Mouse (Mus musculus) kidney, adult 11 months (tissue): ENCODE measurements around the gene Gpm6b.

Experiments used
- DNase-seq: peaks from one replicate; pipeline ENCODE4 v3.0.0; 2022

Gpm6b gene

DNA sequence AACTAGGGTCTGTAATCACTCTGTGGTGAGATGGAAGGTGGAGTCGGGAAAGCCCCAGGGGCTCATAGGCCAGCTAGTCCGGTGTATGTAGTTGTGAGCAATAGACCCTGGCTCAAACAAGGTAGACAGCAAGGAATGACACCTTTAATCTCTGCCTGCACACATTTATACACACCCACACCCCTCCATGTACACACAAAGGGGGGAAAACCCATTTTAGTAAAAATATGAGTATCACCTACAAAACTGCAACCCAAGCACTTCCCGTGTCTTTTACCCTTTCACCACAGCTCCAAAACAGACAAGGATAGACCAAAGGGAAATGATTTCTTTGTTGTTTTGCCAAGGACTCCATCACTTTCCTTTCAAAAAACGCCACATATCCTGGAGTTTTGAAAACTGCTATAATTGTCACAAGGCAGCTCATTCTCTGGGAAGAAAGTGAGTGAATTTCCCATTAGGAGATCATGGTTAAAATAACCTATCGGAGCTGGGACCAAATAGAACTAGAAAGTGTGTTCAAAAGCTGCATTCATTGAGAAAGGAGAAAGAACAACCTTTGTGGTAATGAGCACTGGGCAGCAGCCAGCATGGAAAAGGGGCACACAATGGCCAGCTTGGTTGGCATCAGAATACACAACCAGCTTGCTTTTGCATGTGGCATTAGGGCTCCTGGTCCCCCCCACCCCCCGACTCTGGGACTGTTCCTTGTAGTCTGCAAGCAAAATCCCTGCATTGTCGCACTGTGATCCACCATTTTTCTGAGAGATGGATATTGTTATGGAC is 68.9 kb downstream of the Gpm6b start:
- DNase-seq: no peak

- no peak for DNase-seq
Observed at GRCm38 (mm10) chrX:166308798-166309197, 70.1 kb downstream of the Gpm6b start.

DNA sequence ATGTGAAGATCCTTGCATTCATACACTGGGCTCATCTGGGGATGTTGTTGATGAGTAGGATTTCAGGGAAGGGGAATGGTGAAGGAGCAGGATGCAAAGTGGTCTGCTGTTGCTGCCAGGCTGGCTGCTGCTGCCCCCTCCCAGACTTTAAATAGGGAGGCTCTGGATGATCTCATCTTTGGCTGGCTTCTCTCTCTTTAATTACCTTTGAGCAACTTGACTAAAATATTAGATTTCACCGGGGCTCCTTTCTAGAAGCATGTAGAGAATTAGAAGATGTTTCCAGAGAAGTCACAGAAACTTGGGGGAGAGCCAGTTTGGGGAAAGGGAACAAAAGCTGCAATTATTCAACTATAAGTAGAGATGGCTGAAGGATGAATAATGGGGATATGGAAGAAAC is 76.5 kb downstream of the Gpm6b start:
- DNase-seq: no peak

GRCm38 (mm10) chrX:166316552-166317375 is 78.1 kb downstream of the Gpm6b start:
- no peak for DNase-seq

GRCm38 (mm10) chrX:166317376-166317679 is 78.6 kb downstream of the Gpm6b start:
- no peak for DNase-seq

GRCm38 (mm10) chrX:166323226-166323625 is 84.5 kb downstream of the Gpm6b start:
- no peak for DNase-seq

DNA sequence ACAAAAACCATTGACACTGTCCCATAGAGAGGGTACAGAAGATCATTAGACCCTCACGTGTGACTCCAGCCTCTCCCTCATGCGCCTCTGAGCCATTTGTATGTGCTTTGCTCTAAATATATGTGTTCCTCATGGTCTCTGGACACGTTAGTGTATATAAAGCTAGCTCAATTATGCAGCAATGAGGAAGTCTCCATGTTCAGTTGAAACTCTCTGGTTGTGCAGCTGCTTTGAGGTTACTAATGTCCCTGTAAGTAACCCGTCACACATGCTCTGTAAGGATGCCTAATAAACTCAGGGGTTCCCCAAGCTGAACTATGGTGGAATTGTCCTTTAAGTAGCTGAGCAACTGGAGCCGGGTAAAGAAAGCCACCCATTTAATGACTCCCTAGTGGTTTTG is 88.9 kb downstream of the Gpm6b start:
- no peak for DNase-seq

GRCm38 (mm10) chrX:166328219-166328901 is 89.6 kb downstream of the Gpm6b start:
- DNase-seq: no peak

GRCm38 (mm10) chrX:166328904-166329451 is 90.3 kb downstream of the Gpm6b start:
- no peak for DNase-seq

DNA sequence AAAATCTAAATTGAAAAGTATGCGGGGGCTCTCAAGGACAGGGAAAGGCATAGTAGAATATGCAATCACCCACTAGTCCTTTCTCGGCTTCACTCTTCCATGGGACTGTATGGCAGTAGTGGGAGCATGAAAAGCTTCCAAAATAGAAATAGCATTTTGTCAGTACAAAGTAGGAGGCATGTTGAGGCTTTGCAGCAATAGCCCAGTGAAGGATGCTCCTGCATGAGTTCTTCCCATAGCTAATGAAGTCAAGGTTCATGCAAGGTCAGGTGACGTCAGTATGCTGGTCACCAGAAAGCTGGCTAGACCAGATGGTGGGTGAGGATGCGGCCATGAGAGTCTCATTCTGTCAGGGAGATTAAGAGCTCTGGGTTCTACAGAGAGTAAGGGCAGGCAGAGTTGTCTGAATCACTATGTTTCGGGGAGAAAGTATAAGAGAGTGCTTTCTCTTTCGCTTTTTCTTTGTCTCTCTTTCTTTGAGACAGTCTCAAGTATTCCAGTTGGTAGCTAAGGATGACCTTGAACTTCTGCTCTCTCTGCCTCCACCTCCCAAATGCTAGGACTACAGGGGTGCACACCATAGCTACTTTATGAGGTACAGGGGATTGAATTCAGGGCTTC is 95.9 kb downstream of the Gpm6b start:
- no peak for DNase-seq

DNA sequence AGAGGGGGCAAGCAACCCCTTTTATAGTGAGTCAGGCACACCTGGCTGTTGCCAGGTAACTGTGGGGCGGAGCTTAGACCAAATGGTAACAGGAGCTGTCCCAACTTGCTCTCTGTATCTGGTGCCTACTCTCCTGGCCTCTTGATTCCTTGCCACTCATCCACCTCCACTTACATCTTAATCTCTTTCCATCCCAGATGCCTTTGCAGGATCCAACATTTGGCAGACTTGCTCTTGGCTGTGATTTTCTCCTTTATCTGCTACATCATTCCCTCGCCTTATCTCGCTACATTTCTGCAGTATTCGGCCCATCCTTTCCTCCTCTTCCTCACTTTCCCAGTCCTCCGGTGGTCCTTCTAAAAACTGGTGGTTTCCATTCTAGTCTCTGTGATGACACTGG is 99.6 kb downstream of the Gpm6b start:
- no peak for DNase-seq

GRCm38 (mm10) chrX:166338784-166339520 is 100.2 kb downstream of the Gpm6b start:
- DNase-seq: no peak

DNA sequence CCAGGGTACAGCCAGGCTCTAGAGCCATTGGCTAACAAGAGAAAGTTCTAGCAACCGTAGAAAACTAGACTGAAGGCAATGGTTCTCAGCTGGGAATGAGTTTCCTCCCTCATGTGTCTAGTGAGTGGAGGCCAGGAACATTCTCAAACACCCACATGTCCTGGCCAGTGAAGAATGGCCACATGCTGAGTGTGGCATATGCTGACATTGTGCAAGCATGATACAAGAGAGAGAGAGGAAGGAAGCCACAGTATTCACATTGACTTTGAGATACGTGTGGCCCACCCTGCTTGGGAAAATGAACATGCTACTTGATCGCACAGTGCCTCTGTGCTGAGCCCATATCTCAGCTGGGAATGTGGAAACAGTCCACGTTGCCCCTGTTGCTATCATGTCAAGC is 101.2 kb downstream of the Gpm6b start:
- no peak for DNase-seq

- DNase-seq: no peak
Observed at GRCm38 (mm10) chrX:166341795-166342194, 103.1 kb downstream of the Gpm6b start.

DNA sequence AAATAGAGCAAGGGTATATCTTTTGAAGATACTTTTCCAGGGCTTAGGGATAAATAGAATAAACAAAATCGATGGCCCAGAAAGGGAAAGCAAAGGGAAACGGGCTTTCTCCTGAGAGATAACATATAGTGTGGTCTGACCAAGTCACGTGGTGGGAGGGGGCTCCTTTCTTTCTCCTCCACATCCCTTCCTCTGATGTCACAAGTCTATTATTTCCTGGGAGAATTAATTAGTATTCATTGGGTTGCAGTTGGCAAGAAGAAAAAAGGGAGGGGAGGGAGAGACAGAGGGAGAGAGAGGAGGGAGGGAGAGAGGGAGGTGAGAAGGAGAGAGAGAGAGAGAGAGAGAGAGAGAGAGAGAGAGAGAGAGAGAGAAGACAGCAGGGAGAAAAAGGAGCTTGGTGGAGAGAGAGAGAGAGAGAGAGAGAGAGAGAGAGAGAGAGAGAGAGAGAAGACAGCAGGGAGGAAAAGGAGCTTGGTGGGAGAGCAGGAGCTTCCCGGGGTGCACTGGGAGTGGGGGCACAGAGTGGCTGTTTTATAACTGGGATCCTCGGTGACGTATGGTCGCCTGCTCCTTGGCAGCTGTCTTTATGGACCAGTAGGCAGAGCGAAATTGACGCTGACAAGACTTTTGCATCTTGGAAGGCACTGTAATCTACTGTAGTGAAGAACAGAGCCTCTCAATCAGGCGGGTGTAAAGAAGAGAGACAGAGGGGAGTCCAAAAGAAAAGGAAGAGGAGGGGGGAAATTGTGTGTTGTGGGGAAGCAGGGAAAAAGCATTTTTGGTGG is 105.7 kb downstream of the Gpm6b start:
- DNase-seq: no peak

DNA sequence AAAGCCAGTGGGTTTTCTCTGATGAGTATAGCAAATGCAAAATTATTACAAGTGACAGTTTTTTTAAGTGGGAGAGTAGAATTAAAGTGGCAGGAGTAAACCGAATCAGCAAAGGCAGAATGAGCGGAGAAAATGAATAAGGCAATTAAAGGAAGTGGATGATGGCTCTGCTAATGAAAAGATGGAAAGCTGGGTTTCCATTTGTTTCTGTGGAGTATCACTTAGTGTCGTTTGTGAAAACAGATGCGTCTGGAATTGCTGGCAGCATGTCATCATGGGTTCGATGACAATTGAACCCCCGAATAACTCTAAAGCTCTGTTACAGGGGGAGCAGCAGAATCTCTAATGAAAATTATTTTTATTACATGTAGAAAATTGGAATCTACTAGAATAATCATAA is 109.4 kb downstream of the Gpm6b start:
- no peak for DNase-seq

DNA sequence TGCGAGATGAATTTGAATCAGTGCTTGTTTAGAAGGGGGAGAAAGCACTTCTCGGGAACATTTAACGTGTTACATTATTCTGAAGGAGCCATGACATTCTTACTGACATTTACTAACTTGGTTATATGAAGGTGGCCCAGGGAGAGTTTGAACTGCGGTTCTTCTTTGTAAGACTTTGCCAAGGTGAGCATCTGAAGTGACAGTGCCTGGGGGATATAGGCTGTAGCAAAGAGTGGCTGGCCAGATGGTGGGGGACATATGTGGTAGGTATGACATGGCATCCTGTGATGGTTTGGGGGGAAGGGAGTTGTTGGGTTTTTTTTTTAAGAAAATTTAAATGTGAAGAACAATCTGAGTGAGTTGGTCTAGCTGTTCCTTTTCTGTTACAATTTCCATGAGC is 109.9 kb downstream of the Gpm6b start:
- DNase-seq: no peak

GRCm38 (mm10) chrX:166351790-166352189 is 113.1 kb downstream of the Gpm6b start:
- peak; percentile 44 for DNase-seq

- no peak for DNase-seq
Observed at GRCm38 (mm10) chrX:166353412-166353811, 114.7 kb downstream of the Gpm6b start.

GRCm38 (mm10) chrX:166354913-166355312 is 116.2 kb downstream of the Gpm6b start:
- no peak for DNase-seq

DNA sequence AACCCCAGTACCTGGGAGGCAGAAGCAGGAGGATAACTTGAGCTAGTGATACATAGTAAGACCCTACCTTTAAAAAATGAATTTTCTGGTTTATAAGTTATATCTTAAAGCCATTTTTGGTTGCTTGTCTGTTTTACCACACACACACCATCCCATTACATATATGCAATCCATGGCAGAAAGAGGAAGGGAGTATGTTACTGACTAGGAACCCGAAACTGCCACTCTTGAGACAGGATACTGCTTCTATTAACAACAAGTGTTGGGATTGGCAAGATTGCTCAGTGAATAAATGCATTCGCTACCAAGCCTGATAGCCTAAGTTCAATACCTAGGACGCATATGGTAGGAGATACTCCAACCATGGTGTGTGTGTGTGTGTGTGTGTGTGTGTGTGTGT is 117.6 kb downstream of the Gpm6b start:
- DNase-seq: no peak

DNA sequence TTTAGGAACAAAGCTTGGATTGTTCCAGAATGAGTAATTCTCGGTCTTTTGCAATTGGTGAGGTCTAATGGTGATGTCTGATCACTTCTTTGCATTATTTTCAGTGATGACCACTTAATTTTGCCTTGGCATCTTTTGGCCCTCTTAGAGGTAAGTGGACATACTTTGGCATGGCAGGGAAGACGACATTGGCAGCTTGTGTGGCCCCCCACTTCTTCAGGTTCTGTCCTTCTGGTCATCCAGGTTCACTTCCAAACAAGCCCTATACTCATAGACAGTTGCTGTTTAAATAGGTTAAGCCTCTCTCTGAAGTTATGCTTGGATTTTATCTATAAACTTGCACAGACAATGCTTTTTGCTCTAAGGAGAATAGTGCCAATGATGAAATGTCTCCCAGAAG is 120.2 kb downstream of the Gpm6b start:
- no peak for DNase-seq
